Mouse (Mus musculus) gastrocnemius, postnatal 14 days (tissue): ENCODE data around the gene Cel. TPM values are rescaled to one million over a fixed set of nuclear protein-coding genes. Genes with fewer than 3 reads are reported as not detected.

Source experiments
- DNase-seq: peaks from one replicate; pipeline ENCODE4 v3.0.0; 2021; ENCODE audit warnings: mixed read lengths
- intact Hi-C: fragments of 180-260 bp; cut with DNase I; formaldehyde crosslinking; loops from one replicate; pipeline ENCODE4 v1.15.1; 2025; ENCODE audit warnings: low total_unique reads
- long read RNA-seq, 2 experiments: library from polyadenylated mRNA; stranded (forward); transcript quantifications; one replicate each; pipeline ENCODE4 v2.0.0; 2021
- total RNA-seq, 2 experiments: library from RNA; stranded (reverse); gene quantifications; 2 replicates each; pipeline ENCODE4 v1.2.3; 2021

Gene Cel
- not detected for total RNA-seq
- long read RNA-seq, experiment 1: 0 reads
- long read RNA-seq, experiment 2: 0 reads

- DNase-seq: no peak
- intact Hi-C loops: no loop called here
Measured at GRCm38 (mm10) chr2:28563303-28563702, at the start of gene Cel. TSS of gene Cel (minus strand) at chr2:28563403.

DNA sequence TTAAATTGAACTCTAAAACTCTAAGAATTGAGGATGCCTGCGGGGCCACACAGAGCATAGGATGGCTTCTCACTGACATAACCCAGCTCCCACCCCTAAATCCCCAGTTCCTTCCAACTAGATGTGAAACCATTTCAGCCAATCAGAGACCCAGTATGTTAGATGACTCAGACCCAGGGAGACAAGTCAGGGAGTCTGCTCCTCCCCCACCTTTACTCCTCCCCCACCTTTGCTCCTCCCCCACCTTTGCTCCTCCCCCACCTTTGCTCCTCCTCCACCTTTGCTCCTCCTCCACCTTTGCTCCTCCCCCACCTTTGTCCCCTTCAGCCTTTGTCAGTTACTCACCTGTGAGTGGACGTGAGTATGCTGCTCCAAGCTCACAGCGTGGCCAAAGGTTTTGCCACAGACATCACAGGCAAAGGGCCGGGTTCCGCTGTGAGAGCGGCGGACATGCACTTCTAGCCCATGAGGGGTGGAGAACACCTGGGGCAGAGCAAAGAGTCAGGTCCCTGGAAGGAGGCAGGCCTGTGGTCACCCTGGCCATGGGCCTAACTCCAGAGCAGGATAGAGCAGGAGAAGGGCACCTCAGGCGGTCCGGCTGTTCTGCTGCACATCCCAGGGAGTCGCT is 49.3 kb upstream of the Cel start:
- intact Hi-C loops: no loop called here
- DNase-seq: no peak

DNA sequence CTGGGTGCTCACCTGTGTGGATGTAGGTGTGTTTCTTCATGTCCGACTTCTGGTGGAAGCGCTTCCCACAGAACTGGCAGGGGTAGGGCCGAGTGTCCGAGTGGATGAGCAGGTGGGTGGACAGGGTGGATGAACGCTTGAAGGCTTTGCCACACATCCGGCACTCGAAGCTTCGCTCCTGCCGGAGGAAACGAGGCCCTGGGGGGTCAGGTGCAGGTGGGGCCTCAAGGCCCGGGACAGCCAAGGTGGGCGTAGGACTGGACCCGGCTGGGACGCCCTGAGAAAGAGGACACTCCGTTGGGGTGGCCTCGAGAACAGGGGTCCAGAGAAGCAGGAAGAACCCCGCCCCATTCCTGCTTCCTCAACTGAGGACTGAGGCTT is 48.2 kb upstream of the Cel start:
- no peak for DNase-seq
- intact Hi-C loops: no loop called here

DNA sequence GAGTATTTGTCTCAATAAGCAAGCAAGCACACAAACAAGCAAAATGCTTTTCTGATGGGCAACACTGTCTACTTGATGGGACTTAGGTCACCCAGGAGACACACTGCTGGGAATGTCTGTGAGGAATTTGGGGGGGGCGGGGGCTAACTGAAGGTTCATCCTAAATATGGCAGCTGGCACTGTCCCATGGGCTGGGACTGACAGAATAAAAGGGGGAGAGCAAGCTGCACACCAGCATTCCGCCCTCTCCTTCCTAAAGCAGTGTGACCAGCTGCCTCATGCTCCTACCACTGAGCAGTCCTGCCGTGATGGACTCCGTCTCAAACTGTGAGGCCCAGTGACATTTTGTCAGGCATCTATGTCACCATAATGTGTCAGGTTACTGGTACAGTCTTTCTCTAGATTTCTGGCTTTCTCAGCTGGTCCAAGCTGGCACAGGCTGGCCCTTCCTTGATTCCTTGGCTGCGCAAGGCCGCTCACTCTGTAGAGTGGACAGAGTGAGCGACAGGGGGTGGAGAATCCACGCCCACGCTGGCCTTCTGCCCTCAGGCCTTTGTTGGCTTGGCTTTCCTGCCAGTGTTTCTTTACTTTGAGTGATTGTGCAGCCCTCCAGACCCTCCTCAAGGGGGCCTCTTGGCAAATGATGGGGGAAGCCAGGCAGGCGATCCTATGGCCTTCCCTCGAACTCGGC is 47.7 kb upstream of the Cel start:
- DNase-seq: no peak
- intact Hi-C loops: no loop called here

GRCm38 (mm10) chr2:28609851-28610250 is 46.6 kb upstream of the Cel start:
- no peak for DNase-seq
- intact Hi-C loops: no loop called here

DNA sequence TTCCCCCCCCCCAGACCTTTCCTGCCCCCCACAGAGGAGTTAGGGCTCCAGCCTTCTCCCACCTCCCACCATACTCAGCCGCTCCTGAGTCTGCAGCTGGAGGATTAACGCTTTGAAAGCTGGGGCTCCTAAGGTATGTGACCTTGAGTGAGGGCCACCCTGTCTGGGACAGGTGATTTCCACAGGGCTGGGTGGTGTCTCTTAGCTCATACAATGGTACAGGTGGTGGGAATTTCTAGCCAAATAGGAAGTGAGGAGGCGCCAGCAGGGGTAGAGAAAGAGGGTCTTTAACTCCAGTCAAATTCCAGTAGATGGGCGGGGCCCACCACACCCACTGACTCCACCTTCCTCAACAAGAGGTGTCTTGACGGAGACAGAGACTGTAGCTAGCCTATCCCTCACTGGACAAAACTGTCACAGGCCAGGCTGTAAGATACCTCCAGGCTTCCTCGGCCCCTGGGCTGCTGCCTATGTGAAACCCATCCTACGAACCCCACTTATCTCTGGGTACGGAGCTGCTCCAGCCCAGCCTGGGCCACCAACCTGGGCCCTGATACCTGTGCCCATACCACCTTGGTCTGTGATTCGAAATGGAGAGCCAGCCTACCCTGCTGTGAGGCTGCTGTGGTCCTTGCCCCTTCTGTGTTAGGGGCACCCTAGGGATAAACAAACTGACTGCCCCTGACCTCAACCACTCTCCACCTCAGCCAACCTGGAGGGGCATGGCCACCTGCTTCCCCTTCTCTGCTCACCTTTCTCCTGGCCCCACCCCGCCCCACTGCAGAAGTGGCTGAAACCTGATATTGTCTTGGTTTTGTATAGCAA is 44.4 kb upstream of the Cel start:
- intact Hi-C loops: no loop called here
- DNase-seq: no peak

DNA sequence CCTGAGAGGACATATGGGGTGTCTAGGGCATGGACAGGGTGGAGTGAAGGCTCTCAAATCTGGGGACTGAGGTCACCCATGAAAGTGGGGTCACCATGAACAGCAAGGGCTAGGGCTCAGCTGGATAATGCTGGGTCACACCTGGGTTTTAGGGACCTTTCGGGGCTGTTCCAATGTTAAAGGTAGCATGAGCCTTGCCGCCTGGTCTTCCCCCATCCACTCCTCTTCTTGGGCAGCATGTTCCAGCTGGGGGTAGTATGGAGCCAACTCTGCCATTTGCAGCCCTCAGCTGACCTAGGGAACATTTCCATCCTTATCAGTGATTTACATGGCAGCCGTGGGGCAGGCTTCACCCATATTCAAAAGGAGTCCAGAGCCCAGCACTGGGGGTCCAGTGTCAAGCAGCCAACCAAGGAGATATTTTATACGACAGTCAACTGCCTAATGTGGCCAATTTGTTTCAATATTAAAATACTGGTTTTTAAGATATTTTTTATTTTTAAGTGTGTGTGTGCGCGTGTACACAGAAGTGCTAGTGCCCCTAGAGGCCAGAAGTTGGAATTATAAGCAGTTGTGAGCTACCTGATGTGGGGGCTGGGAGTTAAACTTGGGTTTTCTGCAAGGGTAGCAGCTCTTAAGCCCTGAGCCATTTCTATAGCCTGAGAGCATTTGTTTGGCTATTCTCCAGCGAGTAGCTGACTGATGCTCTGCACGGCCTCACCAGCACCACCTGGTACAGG is 43.6 kb upstream of the Cel start:
- intact Hi-C loops: no loop called here

GRCm38 (mm10) chr2:28605789-28606541 is 42.8 kb upstream of the Cel start:
- intact Hi-C loops: no loop called here
- no peak for DNase-seq

More for the DNA sequence above, 43.6 kb upstream of the Cel start:
- no peak for DNase-seq

DNA sequence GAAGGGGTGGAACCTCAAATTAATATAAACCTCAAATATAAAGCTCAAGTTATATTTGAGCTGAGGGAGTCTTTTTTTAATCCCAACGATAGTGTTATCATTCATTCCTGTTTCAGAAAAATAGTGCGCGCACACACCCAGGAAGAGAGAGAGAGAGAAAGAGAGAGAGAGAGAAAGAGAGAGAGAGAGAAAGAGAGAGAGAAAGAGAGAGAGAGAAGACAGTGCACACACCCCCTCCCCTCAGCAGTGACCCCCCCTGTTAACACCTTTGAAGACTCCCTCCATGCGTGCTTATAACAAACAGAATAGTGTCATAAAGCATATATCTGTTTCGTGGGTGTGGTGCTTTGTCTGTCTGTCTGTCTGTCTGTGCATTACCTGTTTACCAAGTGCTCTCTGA is 40.3 kb upstream of the Cel start:
- intact Hi-C loops: no loop called here

GRCm38 (mm10) chr2:28601720-28602590 is 38.8 kb upstream of the Cel start:
- intact Hi-C loops: no loop called here
- DNase-seq: no peak

More for the DNA sequence above, 40.3 kb upstream of the Cel start:
- DNase-seq: no peak

DNA sequence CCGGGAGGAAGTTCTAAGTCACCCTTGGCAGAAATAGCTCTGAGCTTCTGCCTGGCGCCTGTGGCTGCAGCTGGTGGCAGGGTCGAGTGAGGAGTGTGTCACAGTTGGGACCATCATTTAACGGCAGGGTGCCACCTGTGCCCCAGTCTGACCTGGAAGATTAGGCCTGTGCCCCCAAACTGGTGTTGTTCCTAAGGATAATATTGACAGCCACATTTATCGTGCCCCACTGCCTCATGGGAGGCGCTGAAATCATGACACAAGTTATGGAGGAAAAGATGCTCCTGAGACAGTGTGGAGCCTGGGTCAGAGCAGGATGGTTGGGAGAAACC is 36.3 kb upstream of the Cel start:
- DNase-seq: no peak
- intact Hi-C loops: no loop called here

GRCm38 (mm10) chr2:28598692-28599568 is 35.7 kb upstream of the Cel start:
- intact Hi-C loops: no loop called here
- no peak for DNase-seq

DNA sequence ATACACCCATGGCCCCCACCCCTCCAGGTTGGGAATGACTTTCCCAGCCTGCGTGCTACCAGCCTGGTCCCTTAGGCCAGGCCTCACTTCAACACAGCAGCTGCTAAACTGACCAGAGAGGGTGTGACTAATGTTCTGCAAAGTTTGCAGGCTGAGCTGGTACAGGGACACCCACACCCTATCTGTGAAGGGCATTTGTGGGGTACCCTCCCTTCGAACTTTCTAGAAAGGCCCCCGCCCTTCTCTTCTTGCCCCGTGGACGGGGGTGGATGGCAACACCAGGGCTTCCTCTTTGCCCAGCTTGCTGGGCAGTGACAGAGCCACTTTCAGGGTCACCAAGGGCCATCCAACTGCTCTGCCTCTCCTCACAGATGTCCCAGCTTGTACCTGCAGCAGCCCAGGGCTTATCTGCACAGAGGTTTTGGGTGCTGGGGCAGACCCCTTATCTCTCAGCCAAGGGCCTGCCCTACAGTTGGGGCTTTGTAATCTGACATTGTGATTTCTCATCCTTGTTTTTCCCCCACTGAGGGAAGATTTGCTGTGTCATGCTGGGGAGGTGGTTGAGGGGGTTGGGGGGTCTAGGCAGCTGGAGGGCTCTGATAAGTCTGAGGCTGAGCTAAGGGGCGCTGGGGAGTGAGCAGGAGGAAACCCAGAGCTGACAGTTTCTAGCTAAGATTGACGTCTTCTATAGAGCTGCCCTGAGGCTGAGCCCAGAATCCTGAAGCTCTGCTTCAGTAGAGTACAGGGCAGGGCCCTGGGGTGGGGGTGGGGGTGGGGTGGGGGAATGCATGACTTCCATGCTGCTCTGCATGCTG is 34.7 kb upstream of the Cel start:
- DNase-seq: no peak
- intact Hi-C loops: no loop called here

DNA sequence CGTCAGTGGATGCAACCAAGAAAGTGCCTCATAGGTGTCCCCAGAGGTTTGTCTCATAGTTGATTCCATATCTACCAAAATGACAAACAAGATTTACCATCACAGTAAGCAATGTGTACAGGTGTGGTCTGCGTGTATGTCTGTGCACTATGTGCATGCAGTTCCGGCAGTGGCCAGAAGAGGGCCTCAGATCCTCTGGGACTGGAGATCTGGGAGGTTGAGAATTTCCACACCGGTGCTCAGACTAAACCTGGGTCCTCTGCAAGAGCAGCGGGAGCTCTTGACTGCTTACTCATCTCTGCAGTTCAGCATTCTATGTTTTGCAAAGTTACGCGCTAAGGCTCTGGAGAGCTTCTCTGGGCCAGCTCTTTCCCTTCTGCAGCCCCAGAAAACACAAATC is 33.8 kb upstream of the Cel start:
- intact Hi-C loops: no loop called here
- no peak for DNase-seq

DNA sequence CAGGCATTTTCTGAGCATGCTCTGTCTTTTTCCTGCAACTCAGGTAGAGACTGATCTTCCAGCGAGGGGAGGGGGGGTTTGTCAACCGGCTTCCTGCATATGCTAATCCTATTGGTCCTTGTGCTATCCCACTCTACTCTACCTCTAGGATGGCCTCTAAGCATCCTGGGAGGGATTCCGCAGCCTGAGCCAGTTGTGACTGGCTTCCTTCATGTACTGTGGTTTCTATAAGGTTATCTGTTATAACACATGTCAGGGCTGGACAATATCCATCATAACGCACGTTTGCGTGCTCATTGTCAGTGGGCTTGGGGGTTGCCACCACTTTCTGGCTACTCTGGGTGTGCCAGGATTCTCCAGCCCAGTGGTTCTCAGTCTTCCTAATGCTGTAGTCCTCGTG is 32.8 kb upstream of the Cel start:
- no peak for DNase-seq
- intact Hi-C loops: no loop called here

- intact Hi-C loops: no loop called here
- DNase-seq: peak; percentile 63
Measured at GRCm38 (mm10) chr2:28592809-28593208, 29.6 kb upstream of the Cel start.

GRCm38 (mm10) chr2:28591479-28591878 is 28.3 kb upstream of the Cel start:
- no peak for DNase-seq
- intact Hi-C loops: no loop called here
